Mouse (Mus musculus) embryonic stem cell, embryonic (primary cell): ENCODE measurements at regions not wholly inside any gene's neighbourhood (a gene's known extent, or its start where the extent isn't known, plus 50 kb on each side); places are given as distances from the start of the nearest gene placed in this dataset.

Experiments
- CTCF ChIA-PET, 4 experiments: fragments of 300-600 bp in 2 of 4; fragments of 350-600 bp in 2 of 4; sonication (Branson Sonifier 250); formaldehyde crosslinking; loops; one replicate each; lab custom pipeline; 2022; ENCODE audit warnings: inconsistent platforms in 2 of 4; lab: Charles Lee
- POLR2A ChIA-PET, 4 experiments: fragments of 300-600 bp in 2 of 4; fragments of 350-600 bp in 2 of 4; sonication (Branson Sonifier 250); formaldehyde crosslinking; loops; one replicate each; lab custom pipeline; 2022; ENCODE audit warnings: antibody characterized with exemption in 4 of 4, inconsistent platforms in 1 of 4; lab: Charles Lee

GRCm38 (mm10) chr9:47307125-47307751 lies 222.7 kb upstream of the Cadm1 start:
- CTCF ChIA-PET, result no interaction called here
- POLR2A ChIA-PET, result interaction anchor here in 1 of 4 experiments (0.9 kb wide), 1 partner anchor 13 kb away, joined by 3 read pairs; no protein-coding TSS in a partner anchor

- ChIA-PET POLR2A (interaction anchor here in 1 of 4 experiments (0.9 kb wide), 1 partner anchor 12 kb away, joined by 3 read pairs; no protein-coding TSS in a partner anchor), CTCF (no interaction called here)
Observed at GRCm38 (mm10) chr9:47307752-47308500, 222.0 kb upstream of the Cadm1 start.

GRCm38 (mm10) chr9:47313433-47313832 lies 216.5 kb upstream of the Cadm1 start:
- POLR2A ChIA-PET, result interaction anchor here in 2 of 4 experiments (0.6 to 1.2 kb wide), 2 partner anchors 23 to 392 kb away, joined by 3 read pairs; no protein-coding TSS in a partner anchor
- CTCF ChIA-PET, result no interaction called here

- POLR2A ChIA-PET, result interaction anchor here in 1 of 4 experiments (1.2 kb wide), 1 partner anchor 23 kb away, joined by 3 read pairs; no protein-coding TSS in a partner anchor
- CTCF ChIA-PET, result no interaction called here
Observed at GRCm38 (mm10) chr9:47314236-47314635, 215.7 kb upstream of the Cadm1 start.

GRCm38 (mm10) chr9:47320345-47320744 lies 209.6 kb upstream of the Cadm1 start:
- CTCF ChIA-PET, result no interaction called here
- POLR2A ChIA-PET, result interaction anchor here in 1 of 4 experiments (0.9 kb wide), 1 partner anchor 12 kb away, joined by 3 read pairs; no protein-coding TSS in a partner anchor

- POLR2A ChIA-PET, result interaction anchor here in 1 of 4 experiments (0.7 kb wide), 1 partner anchor 401 kb away, joined by 3 read pairs; no protein-coding TSS in a partner anchor
- CTCF ChIA-PET, result interaction anchor here in 2 of 4 experiments (0.6 to 1.3 kb wide), 3 partner anchors 11 to 387 kb away, joined by 3 to 4 read pairs (median 3); no protein-coding TSS in a partner anchor
Observed at GRCm38 (mm10) chr9:47321106-47321789, 208.7 kb upstream of the Cadm1 start.

GRCm38 (mm10) chr9:47322293-47322692 lies 207.7 kb upstream of the Cadm1 start:
- ChIA-PET CTCF (interaction anchor here in 1 of 4 experiments (1.3 kb wide), 1 partner anchor 10 kb away, joined by 4 read pairs; no protein-coding TSS in a partner anchor), POLR2A (no interaction called here)

- CTCF ChIA-PET, result no interaction called here
- POLR2A ChIA-PET, result no interaction called here
Observed at GRCm38 (mm10) chr9:47323051-47323450, 206.9 kb upstream of the Cadm1 start.

- ChIA-PET POLR2A (interaction anchor here in 1 of 4 experiments (1.2 kb wide), 1 partner anchor 10 kb away, joined by 4 read pairs; no protein-coding TSS in a partner anchor), CTCF (interaction anchor here in 1 of 4 experiments (1.4 kb wide), 1 partner anchor 11 kb away, joined by 4 read pairs; no protein-coding TSS in a partner anchor)
Observed at GRCm38 (mm10) chr9:47327575-47327974, 202.4 kb upstream of the Cadm1 start.

- POLR2A ChIA-PET, result interaction anchor here in 1 of 4 experiments (0.6 to 1.0 kb wide), 2 partner anchors 197 to 577 kb away, joined by 3 read pairs; partner anchors contain the start of gene Cadm1
- CTCF ChIA-PET, result interaction anchor here in 2 of 4 experiments (0.5 to 0.7 kb wide), 2 partner anchors 11 to 367 kb away, joined by 4 to 6 read pairs; no protein-coding TSS in a partner anchor
Observed at GRCm38 (mm10) chr9:47332929-47333328, 197.0 kb upstream of the Cadm1 start.

GRCm38 (mm10) chr9:47338221-47338620 lies 191.8 kb upstream of the Cadm1 start:
- CTCF ChIA-PET, result interaction anchor here (0.5 to 1.2 kb wide), 10 partner anchors 11 to 871 kb away, joined by 3 to 4 read pairs (median 3); no protein-coding TSS in a partner anchor
- POLR2A ChIA-PET, result interaction anchor here in 1 of 4 experiments (1.3 kb wide), 1 partner anchor 11 kb away, joined by 4 read pairs; no protein-coding TSS in a partner anchor

GRCm38 (mm10) chr9:47346527-47347111 lies 183.4 kb upstream of the Cadm1 start:
- ChIA-PET CTCF (no interaction called here), POLR2A (no interaction called here)

GRCm38 (mm10) chr9:47350301-47350700 lies 179.7 kb upstream of the Cadm1 start:
- POLR2A ChIA-PET, result no interaction called here
- CTCF ChIA-PET, result no interaction called here

GRCm38 (mm10) chr9:47351036-47351435 lies 178.9 kb upstream of the Cadm1 start:
- CTCF ChIA-PET, result no interaction called here
- POLR2A ChIA-PET, result no interaction called here

GRCm38 (mm10) chr9:47353017-47353416 lies 177.0 kb upstream of the Cadm1 start:
- POLR2A ChIA-PET, result no interaction called here

GRCm38 (mm10) chr9:47353972-47354371 lies 176.0 kb upstream of the Cadm1 start:
- POLR2A ChIA-PET, result no interaction called here
- CTCF ChIA-PET, result no interaction called here

More at GRCm38 (mm10) chr9:47353017-47353416, 177.0 kb upstream of the Cadm1 start:
- CTCF ChIA-PET, result interaction anchor here in 1 of 4 experiments (0.6 kb wide), 1 partner anchor 12 kb away, joined by 5 read pairs; no protein-coding TSS in a partner anchor

- POLR2A ChIA-PET, result no interaction called here
- CTCF ChIA-PET, result no interaction called here
Observed at GRCm38 (mm10) chr9:47354423-47354822, 175.6 kb upstream of the Cadm1 start.

- ChIA-PET CTCF (no interaction called here), POLR2A (no interaction called here)
Observed at GRCm38 (mm10) chr9:47354866-47355265, 175.1 kb upstream of the Cadm1 start.
